Mouse (Mus musculus) heart, adult 2 months (tissue): ENCODE measurements at regions not wholly inside any gene's neighbourhood (a gene's known extent, or its start where the extent isn't known, plus 50 kb on each side); places are given as distances from the start of the nearest gene placed in this dataset.

Source experiments
- CTCF ChIP-seq: fragments of 200-600 bp; IDR thresholded peaks from 2 replicates; pipeline ENCODE4 v1.8.1; 2022; ENCODE audit warnings: antibody characterized with exemption, mild to moderate bottlenecking, moderate library complexity
- POLR2A ChIP-seq: fragments of 200-500 bp; IDR thresholded peaks from 2 replicates; pipeline ENCODE4 v1.6.1; 2011; ENCODE audit warnings: mild to moderate bottlenecking, low read depth, low read length, control low read depth; ENCODE audit not compliant: insufficient read depth

DNA sequence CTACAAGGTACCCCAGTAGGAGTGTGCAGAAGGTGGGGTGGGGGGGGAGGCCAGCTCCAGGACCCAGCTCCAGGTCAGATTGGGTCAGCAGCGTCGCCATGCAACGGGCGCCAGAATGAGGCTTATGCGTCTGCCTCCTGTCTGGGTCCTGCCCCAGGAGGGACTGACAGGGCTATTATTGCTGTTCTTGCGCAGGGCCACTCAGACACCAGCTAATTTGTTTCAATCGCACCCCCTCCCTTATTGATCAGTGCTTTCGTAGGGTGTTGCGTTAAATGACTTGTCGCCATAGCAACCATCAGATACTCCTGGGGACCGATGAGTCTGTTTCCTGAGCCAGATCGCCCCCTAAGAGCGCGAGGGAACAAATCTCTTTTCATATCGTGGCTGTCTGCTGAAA, 71.8 kb upstream of the Ppp2r5c start:
- TF ChIP-seq CTCF, result no peak
- no peak for TF ChIP-seq POLR2A
